Mouse (Mus musculus): ENCODE data around the gene Mov10l1. TPM values are rescaled to one million over a fixed set of nuclear protein-coding genes. Genes with fewer than 3 reads are reported as not detected.
A peak's percentile ranks its signal among the peaks of the same experiment; 100 is the strongest.

The Mov10l1 gene
- total RNA-seq, 4 experiments from 2014 or later, result 0.29 TPM; not detected in 3

DNA sequence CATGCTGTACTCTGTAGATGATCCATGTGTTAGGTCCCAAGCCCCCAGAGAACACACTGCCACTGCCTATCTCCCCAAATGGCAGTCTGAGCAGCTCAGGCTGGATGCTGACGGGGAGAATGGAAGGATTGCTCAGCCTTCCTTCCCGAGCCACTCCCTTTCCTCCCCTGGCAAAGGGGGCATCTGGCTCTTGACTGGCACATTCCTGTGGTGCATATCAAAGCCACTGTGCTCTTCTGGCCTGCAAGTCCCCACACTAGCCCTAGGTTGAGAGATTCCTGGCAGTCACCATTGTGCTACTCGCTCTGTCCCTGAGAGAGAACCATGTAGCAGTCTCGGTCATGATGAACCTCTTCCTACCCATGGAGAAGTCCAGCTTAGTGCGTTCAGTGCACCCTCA, 25.1 kb downstream of the Mov10l1 start:
- DNase-seq (ENCODE audit: low spot score in 2 of 2), result no peak

- no peak for DNase-seq (ENCODE audit: low spot score in 2 of 2)
Observed at GRCm38 (mm10) chr15:89016722-89017121, 34.0 kb downstream of the Mov10l1 start.

DNA sequence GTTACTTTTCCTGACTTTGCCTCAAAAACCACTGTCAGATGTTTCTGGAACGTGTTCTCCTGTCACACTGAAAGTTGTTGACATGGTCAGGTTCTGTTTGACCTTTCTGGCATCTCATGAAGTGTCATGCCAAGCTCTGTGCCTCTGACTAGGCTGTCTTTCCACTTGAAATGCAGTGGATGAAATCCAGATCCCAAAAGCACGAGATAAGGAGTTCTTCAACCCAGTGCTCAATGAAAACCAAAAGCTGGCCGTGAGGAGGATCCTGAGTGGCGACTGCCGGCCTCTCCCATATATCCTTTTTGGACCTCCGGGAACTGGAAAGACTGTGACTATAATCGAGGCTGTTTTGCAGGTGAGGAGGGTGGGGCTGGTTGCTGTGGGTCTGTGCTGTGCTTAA, 37.4 kb downstream of the Mov10l1 start:
- DNase-seq (ENCODE audit: low spot score in 2 of 2), result no peak

DNA sequence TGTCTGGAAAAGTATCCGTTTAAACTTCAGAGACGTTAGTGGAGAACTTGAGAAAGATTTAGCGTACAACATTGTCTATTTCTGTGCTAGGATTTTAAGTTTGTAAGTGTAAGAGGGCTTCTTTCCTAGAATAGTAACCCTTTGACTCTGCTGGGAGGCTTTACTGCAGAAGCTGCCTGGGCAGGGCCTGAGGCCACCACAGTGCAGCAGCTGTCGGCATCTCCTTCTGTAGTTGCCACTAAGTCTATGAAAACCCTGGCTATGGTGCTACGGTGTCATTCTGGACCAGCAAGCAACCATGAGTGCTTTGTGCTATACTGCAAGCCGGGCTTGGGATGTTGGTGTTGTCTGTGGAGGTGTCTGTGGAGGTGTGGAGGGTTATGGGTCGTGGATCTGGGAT, 37.8 kb downstream of the Mov10l1 start:
- no peak for DNase-seq (ENCODE audit: low spot score in 2 of 2)

GRCm38 (mm10) chr15:89044381-89044780, 61.7 kb downstream of the Mov10l1 start:
- no peak for DNase-seq (ENCODE audit: low spot score in 2 of 2)

GRCm38 (mm10) chr15:89046356-89046755, 63.6 kb downstream of the Mov10l1 start:
- no peak for DNase-seq (ENCODE audit: low spot score in 2 of 2)

DNA sequence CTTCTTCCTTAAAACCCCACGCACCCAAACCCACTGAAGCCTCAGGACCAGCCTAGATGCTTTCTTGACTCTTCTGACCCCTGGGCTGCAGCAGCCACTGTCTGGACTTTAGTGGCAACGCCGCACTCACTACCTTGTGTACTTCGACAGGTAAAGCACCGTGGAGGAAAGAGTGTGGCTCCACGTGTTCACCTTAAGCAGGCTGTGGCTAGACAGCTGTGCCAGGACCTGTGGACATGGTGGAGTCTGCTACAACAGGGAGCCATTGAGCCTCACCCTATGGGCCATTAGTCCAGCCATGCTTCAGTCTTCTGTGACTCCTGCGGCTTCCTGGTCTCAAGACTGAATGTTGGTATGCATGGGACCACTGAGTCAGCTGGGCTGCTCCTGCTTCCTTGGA, 72.0 kb downstream of the Mov10l1 start:
- no peak for DNase-seq (ENCODE audit: low spot score in 2 of 2)

DNA sequence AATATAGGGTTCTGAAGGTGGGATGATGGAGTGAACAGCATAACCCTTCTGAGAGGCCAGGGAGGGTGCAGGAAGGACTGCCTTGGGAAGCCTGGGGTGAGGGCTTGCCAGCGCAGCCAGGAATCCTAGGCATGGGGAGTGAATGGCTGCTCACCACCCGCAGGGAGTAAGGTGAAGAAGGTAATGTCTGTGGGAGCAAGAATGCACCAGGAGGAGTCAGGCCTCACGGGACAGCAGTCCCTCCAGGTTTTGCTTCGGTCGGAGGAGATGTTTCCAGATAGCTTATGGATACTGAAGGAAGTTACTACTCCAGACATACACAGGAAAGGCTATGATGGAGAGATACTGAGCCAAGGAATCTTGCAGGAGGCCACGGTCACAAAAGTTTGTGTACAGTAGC, 76.0 kb downstream of the Mov10l1 start:
- no peak for DNase-seq (ENCODE audit: low spot score in 2 of 2)

- peak in 1 of 2 experiments; percentile 39 for DNase-seq (ENCODE audit: low spot score in 2 of 2)
Observed at GRCm38 (mm10) chr15:89059161-89059931, 76.6 kb downstream of the Mov10l1 start, which contains the start of gene Panx2. Panx2 (plus strand) TSS chr15:89059734.

GRCm38 (mm10) chr15:89060032-89060681, 77.4 kb downstream of the Mov10l1 start:
- peak; percentile 17 to 29 for DNase-seq (ENCODE audit: low spot score in 2 of 2)

- DNase-seq (ENCODE audit: low spot score in 2 of 2), result no peak
Observed at GRCm38 (mm10) chr15:89060811-89061460, 78.2 kb downstream of the Mov10l1 start.

DNA sequence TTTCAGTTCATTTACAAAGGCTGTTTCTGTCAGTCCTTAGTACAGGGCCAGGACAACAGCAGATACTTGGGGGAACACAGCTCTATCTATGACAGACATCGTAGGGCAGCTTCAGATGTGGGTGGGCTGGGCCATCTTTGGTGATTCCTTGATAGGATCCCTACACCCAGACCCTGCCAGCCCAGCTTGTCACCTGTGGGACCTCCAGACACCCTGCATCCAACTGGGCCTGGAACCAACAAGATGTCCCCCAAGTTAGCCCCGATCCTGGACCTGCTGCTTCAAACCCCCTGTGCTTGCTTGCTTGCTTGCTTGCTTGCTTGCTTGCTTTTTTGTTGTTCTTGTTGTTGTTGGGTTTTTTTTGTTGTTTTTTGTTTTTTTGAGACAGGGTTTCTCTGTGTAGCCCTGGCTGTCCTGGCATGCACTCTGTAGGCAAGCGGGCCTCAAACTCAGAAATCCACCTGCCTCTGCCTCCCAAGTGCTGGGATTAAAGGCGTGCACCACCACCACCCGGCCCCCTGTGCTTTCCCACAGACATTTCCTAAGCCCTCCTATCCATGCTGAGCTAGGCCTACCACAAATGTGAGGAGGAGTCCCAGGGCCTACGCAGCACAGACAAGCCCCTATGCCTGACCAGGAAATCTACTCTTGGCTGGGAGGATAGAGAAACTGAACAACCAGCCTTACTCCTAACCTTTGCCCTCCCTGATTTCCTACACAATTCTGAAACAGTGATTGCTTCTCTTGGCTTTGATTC, 79.2 kb downstream of the Mov10l1 start:
- no peak for DNase-seq (ENCODE audit: low spot score in 2 of 2)

- DNase-seq (ENCODE audit: low spot score in 2 of 2), result no peak
Observed at GRCm38 (mm10) chr15:89062518-89062910, 79.8 kb downstream of the Mov10l1 start.

DNA sequence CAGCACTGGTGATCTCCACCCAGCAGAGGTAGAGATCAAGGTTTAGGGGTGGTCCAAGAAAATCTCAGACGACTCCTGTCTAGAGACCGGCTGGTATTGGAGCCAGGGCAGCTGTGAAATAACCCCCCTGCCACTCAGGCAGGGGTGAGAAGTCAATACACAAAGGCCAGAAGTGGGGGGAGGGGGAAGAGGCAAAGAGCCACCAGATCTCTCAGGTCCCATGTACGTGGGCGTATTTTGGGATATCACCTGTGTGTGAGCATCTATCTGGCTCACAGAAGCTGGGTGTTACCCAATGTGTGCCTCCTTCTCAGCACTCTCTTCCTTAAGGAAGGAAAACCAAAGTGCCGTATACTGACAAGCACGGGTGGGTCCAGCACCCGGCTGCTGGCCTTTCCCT, 80.3 kb downstream of the Mov10l1 start:
- no peak for DNase-seq (ENCODE audit: low spot score in 2 of 2)

DNA sequence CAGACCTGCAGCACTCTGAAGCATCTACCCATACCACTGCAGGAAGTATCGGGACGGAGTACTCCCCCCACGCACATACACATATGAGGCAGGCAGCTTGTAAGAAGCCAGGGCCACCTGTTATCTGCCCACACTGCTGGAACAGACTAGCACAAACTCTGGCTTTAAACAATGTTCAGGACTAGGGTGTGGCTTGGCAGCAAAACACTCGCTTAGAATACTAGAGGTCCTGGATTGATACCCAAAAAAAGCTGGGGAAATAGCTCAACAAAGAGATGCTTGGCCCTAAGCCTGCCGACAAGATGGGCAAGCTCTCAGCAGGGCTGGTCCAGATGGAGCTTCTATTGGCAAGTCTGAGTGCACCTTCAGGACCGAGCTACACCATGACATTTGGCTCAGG, 80.8 kb downstream of the Mov10l1 start:
- peak; percentile 88 to 89 for DNase-seq (ENCODE audit: low spot score in 2 of 2)

- no peak for DNase-seq (ENCODE audit: low spot score in 2 of 2)
Observed at GRCm38 (mm10) chr15:89064891-89065290, 82.2 kb downstream of the Mov10l1 start.

- DNase-seq (ENCODE audit: low spot score in 2 of 2), result no peak
Observed at GRCm38 (mm10) chr15:89067609-89068008, 84.9 kb downstream of the Mov10l1 start.

DNA sequence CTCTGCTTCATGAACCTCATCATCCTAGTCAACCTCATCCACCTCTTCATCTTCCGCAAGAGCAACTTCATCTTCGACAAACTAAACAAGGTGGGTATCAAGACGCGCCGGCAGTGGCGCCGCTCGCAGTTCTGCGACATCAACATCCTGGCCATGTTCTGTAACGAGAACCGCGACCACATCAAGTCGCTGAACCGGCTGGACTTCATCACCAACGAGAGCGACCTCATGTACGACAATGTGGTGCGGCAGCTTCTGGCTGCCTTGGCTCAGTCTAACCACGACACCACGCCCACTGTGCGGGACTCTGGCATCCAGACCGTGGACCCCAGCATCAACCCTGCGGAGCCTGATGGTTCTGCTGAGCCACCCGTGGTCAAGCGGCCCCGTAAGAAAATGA, 85.5 kb downstream of the Mov10l1 start:
- DNase-seq (ENCODE audit: low spot score in 2 of 2), result peak in 1 of 2 experiments; percentile 5

- DNase-seq (ENCODE audit: low spot score in 2 of 2), result no peak
Observed at GRCm38 (mm10) chr15:89069336-89069840, 86.7 kb downstream of the Mov10l1 start.

DNA sequence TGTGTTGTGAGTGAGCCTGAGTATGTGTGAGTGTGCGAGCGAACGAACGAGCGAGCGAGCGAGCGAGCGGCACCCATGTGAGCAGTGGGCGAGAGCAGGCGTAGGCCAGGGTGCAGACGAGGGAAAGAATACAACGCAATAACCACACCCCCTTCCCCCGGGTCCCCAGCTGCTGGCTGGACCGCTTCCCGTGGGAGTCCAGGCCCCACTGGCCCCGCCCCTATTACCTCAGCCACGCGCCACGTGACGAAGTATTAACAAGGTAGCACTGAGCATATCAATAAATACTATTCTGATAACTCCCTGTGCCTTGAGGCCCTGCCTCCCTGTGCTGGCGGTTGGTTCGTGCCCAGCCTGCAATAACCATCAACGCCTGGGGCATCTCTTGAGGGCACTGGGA, 87.9 kb downstream of the Mov10l1 start:
- no peak for DNase-seq (ENCODE audit: low spot score in 2 of 2)

DNA sequence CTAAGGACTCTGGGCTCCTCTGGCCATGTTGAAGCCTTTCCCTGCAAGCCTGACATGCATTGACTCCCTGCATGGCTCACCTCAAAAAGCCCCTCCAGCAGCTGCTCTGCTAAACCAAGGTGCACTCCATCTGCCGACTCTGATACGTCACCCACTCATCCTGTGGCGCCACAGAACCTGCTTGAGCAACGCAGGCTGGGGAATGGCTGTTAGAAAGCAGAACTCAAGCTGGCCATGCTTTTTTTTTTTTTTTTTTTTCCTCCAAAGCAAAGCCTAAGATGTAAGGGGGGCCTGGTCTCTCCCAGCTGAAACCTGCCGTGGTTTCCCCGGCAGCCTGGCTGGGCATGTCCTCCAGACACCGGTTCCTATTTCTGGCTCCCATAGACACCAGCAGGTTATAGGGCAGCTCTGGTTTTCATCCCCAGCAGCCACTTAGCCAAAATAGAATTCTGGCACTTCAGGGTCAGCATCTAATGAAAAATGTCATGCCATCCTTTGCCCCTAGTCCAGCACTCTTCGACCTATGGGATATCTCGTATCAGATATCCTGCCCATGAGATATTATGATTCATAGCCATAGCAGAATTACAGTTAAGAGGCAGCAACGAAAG, 91.4 kb downstream of the Mov10l1 start:
- no peak for DNase-seq (ENCODE audit: low spot score in 2 of 2)

Measured in layer of hippocampus, adult 8-10 months (tissue).